Mouse (Mus musculus) spleen, postnatal 0 days (tissue): ENCODE measurements around the gene Clca4b. TPM values are rescaled to one million over a fixed set of nuclear protein-coding genes. Genes with fewer than 3 reads are reported as not detected.

Source experiments
- polyA plus RNA-seq: library from polyadenylated mRNA; unstranded; fragments of >200 nt; fragmentation: Nextera tagmentation; extraction: Ambion mirVana; gene quantifications from 2 replicates; pipeline ENCODE4 v1.2.1, GENCODE M21; 2015

Gene Clca4b
- not detected in 2 replicates for polyA plus RNA-seq

DNA sequence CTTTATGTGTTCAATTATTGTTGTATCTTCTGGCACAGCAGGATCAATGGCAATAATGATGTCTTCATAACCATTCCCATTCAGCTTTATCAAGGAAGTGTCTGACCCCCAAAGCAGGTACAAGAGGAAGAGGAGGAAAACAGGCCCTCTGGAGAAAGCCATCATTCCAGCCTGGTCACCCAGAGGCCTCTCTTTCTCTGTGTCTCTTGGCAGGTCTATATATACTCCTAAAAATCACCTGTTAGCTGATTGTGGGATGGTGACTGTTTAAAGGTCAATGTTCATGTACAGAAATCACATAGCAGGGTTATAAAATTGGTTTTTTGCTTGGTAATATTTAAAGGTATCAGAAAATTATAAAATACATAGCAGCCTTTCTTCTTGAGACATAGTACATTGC, at the start of gene Clca4b:
Gene Clca4b (minus strand): TSS at position 195 of the 400 bp plus-strand sequence.

DNA sequence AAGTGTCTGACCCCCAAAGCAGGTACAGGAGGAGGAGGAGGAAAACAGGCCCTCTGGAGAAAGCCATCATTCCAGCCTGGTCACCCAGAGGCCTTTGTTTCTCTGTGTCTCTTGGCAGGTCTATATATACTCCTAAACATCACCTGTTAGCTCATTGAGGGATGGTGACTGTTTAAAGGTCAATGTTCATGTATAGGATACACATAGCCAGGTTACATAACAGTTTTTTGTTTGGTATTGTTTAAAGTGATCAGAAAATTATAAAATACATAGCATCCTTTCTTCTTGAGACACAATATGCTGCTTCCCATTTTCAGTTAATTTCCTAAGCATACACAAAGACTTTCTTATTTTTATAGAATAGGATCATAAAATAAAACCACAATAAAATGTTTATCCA, 42.6 kb upstream of the Clca4b start, which contains the start of gene Clca4a:
Gene Clca4a (minus strand): TSS at position 101 of the 400 bp plus-strand sequence.

Other genes starting within 250 kb of the Clca4b start
- gene Sh3glb1, start 212.2 kb downstream of the Clca4b start, polyA plus RNA-seq: 133 and 140 TPM in 2 replicates
- gene Clca3a1, start 171.6 kb downstream of the Clca4b start, polyA plus RNA-seq: 57.9 and 77.5 TPM in 2 replicates
- gene Clca3a2, start 113.0 kb downstream of the Clca4b start, polyA plus RNA-seq: 0.11 and 0.30 TPM in 2 replicates
- gene Clca3b, start 83.2 kb downstream of the Clca4b start, polyA plus RNA-seq: not detected in 2 replicates
- not detected in 2 replicates for gene Clca4a, start 42.5 kb upstream of the Clca4b start, polyA plus RNA-seq
- gene Clca1, start 100.2 kb upstream of the Clca4b start, polyA plus RNA-seq: not detected in 2 replicates
- 0.36 and 0.58 TPM in 2 replicates for gene Clca2, start 166.9 kb upstream of the Clca4b start, polyA plus RNA-seq
- 8.8 and 9.2 TPM in 2 replicates for gene Odf2l, start 186.1 kb upstream of the Clca4b start, polyA plus RNA-seq